Mouse (Mus musculus) forebrain, embryonic 16.5 days (tissue): ENCODE data around the gene Kiz. TPM values are rescaled to one million over a fixed set of nuclear protein-coding genes. Genes with fewer than 3 reads are reported as not detected.
A peak's percentile ranks its signal among the peaks of the same experiment; 100 is the strongest.

Source experiments
- ATAC-seq: fragments of 200-750 bp; cut with Nextera tagmentation; 2 replicates; pipeline ENCODE4 v1.8.0; 2017; ENCODE audit warnings: mild to moderate bottlenecking, moderate library complexity
- H3K27ac ChIP-seq: fragments of 300-500 bp; sonication (generic); 2 replicates; pipeline ENCODE4 v1.5.1; 2014; ENCODE audit warnings: low read length, control low read depth
- H3K27me3 ChIP-seq: fragments of 300-500 bp; sonication (generic); replicated peaks from 2 replicates; pipeline ENCODE4 v1.6.1; 2014; ENCODE audit warnings: low read length; ENCODE audit not compliant: control insufficient read depth, insufficient read depth
- H3K36me3 ChIP-seq: fragments of 300-500 bp; sonication (generic); 2 replicates; pipeline ENCODE4 v1.6.1; 2014; ENCODE audit not compliant: control insufficient read depth, insufficient read depth
- H3K4me1 ChIP-seq: fragments of 300-500 bp; sonication (generic); replicated peaks from 2 replicates; pipeline ENCODE4 v1.6.1; 2014; ENCODE audit warnings: low read length; ENCODE audit not compliant: control insufficient read depth, insufficient read depth
- H3K4me2 ChIP-seq: fragments of 300-500 bp; sonication (generic); 2 replicates; pipeline ENCODE4 v1.6.1; 2014; ENCODE audit warnings: mild to moderate bottlenecking, low read length, control low read depth
- H3K4me3 ChIP-seq: fragments of 300-500 bp; sonication (generic); replicated peaks from 2 replicates; pipeline ENCODE4 v1.5.1; 2014; ENCODE audit warnings: mild to moderate bottlenecking, low read length, control low read depth
- H3K9ac ChIP-seq: fragments of 300-500 bp; sonication (generic); replicated peaks from 2 replicates; pipeline ENCODE4 v1.6.1; 2014; ENCODE audit warnings: low read depth, low read length, control low read depth
- H3K9me3 ChIP-seq: fragments of 300-500 bp; sonication (generic); 2 replicates; pipeline ENCODE4 v1.6.1; 2016; ENCODE audit warnings: low read length; ENCODE audit not compliant: control insufficient read depth
- WGBS: fragments of 180-500 bp; shearing (Covaris S2); extraction: QIAGEN DNeasy Blood & Tissue Kit; methylation state at CpG from one replicate; pipeline ENCODE4 v1.1.7; 2014; 5-methylcytosine and 5-hydroxymethylcytosine counted together
- polyA plus RNA-seq: library from polyadenylated mRNA; unstranded; fragments of >200 nt; fragmentation: Nextera tagmentation; extraction: Ambion mirVana; gene quantifications from 2 replicates; pipeline ENCODE4 v1.2.1, GENCODE M21; 2015

Gene Kiz
- polyA plus RNA-seq, 1 experiment from 2014 or later, result 23.6 TPM

DNA sequence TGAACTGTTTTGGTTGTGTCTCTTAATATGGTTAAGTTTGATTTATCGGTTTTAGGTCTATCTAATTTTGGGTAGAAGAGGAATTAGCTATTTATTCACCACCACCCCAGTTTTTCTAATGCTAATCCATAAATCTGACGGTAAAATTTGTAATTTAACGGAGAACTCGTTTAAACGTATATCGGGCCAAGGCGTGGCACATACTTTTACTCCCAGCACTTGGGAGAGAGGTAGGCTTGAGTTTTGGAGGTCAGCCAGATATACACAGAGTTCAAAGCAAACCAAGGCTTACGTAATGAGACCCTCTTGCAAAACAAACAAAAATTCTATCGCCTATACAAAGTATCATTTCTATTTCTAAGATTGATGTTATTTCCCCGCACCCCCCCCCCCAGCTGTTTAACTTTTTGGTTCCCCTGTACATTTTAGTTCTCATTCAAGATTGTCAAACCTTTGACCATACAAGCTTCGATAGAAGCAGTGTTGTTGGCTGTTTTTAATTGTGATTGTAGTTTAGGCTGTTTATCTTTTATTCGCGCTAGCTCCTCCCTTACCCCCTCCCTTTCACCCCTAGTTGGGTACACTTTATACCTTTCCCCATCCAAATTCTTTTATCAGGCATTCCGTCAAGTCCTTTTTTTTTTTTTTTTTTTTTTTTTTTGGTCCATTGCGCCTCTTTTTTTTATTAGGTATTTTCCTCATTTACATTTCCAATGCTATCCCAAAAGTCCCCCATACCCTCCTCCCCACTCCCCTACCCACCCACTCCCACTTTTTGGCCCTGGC, 158.6 kb downstream of the Kiz start:
- H3K4me2 ChIP-seq, result peak overlapping the region; percentile 76
- no peak for ATAC-seq
- H3K9ac ChIP-seq, result peak overlapping the region; percentile 89
- H3K4me1 ChIP-seq, result peaks cover 21% of the 10 kb centered on the region
- no peaks in the 10 kb centered on the region for H3K27me3 ChIP-seq
- no peaks in the 10 kb centered on the region for H3K9me3 ChIP-seq
- H3K4me3 ChIP-seq, result peak overlapping the region; percentile 98
- H3K27ac ChIP-seq, result no peak overlapping the region; the same call in 1 of the 2 replicates
- no peaks in the 10 kb centered on the region for H3K36me3 ChIP-seq
- WGBS, result 22% methylated on average over 15 of the region's 15 CpGs

Other genes starting within 250 kb of the Kiz start
- 97.3 and 102 TPM in 2 replicates for gene Xrn2, start 157.1 kb downstream of the Kiz start, polyA plus RNA-seq
- 0.11 TPM in 1 of 2 replicates, not detected in the other for gene Nkx2-4, start 229.6 kb downstream of the Kiz start, polyA plus RNA-seq